Mouse (Mus musculus) MEL (cell line): ENCODE measurements around the gene Smg1.

ENCODE experiments used
- CHD1 ChIP-seq: IDR thresholded peaks from 2 replicates; pipeline ENCODE4 v1.6.1; 2012; ENCODE audit warnings: low read depth, mild to moderate bottlenecking, inconsistent platforms, low read length, improper control_type of control experiment
- CTCF ChIP-seq, 3 experiments: IDR thresholded peaks in 2 of 3; conservative IDR thresholded peaks in 1 of 3; 2 replicates each; pipeline ENCODE4 v1.5.1; 2011 to 2012; ENCODE audit warnings: low read length in 3 of 3, low read depth in 2 of 3, mild to moderate bottlenecking in 2 of 3, improper control_type of control experiment in 1 of 3, inconsistent platforms in 1 of 3, mixed read lengths in 1 of 3, moderate library complexity in 1 of 3; ENCODE audit not compliant: control insufficient read depth in 1 of 3, insufficient read depth in 1 of 3, poor library complexity in 1 of 3, severe bottlenecking in 1 of 3
- EP300 ChIP-seq, 2 experiments: IDR thresholded peaks; 2 replicates each; pipeline ENCODE4 v1.6.1; 2011; ENCODE audit warnings: improper control_type of control experiment in 2 of 2, low read length in 2 of 2, low read depth in 1 of 2, mild to moderate bottlenecking in 1 of 2
- GATA1 ChIP-seq: IDR thresholded peaks from 2 replicates; pipeline ENCODE4 v1.6.1; 2011; ENCODE audit warnings: low read depth, low read length, improper control_type of control experiment
- MAZ ChIP-seq: IDR thresholded peaks from 2 replicates; pipeline ENCODE4 v1.6.1; 2012; ENCODE audit warnings: low read depth, mild to moderate bottlenecking, inconsistent platforms, low read length, improper control_type of control experiment
- MEF2A ChIP-seq: IDR thresholded peaks from 2 replicates; pipeline ENCODE4 v1.6.1; 2014; ENCODE audit warnings: low read depth, mild to moderate bottlenecking, inconsistent platforms, low read length, improper control_type of control experiment; ENCODE audit not compliant: poor library complexity, insufficient replicate concordance, severe bottlenecking; ENCODE audit errors: extremely low read depth
- MXI1 ChIP-seq: IDR thresholded peaks from 2 replicates; pipeline ENCODE4 v1.6.1; 2011; ENCODE audit warnings: mild to moderate bottlenecking, low read depth, low read length, improper control_type of control experiment
- TBP ChIP-seq: IDR thresholded peaks from 2 replicates; pipeline ENCODE4 v1.8.0; 2011; ENCODE audit warnings: low read depth, low read length, improper control_type of control experiment
- ZMIZ1 ChIP-seq: IDR thresholded peaks from 2 replicates; pipeline ENCODE4 v1.6.1; 2012; ENCODE audit warnings: low read depth, mild to moderate bottlenecking, inconsistent platforms, low read length, improper control_type of control experiment, moderate library complexity
- ZNF384 ChIP-seq: IDR thresholded peaks from 2 replicates; pipeline ENCODE4 v1.6.1; 2012; ENCODE audit warnings: low read depth, mild to moderate bottlenecking, inconsistent platforms, low read length, improper control_type of control experiment

GRCm38 (mm10) chr7:118263606-118264005 lies 20.1 kb upstream of the Smg1 start:
- no peak for TF ChIP-seq ZMIZ1
- no peak for TF ChIP-seq MAZ
- no peak for TF ChIP-seq CTCF (IDR thresholded peaks at IDR 0.05 in 2 of 3, conservative IDR thresholded peaks at IDR 0.05 in 1 of 3; ENCODE audit: control insufficient read depth in 1 of 3, insufficient read depth in 1 of 3, low read depth in 2 of 3, low read length in 3 of 3, poor library complexity in 1 of 3, severe bottlenecking in 1 of 3)
- TF ChIP-seq MEF2A: no peak
- no peak for TF ChIP-seq ZNF384
- TF ChIP-seq EP300 (IDR thresholded peaks at IDR 0.05; ENCODE audit: low read depth in 1 of 2, low read length in 2 of 2): no peak
- no peak for TF ChIP-seq TBP
- no peak for TF ChIP-seq MXI1
- TF ChIP-seq CHD1: no peak
- no peak for TF ChIP-seq GATA1
